Mouse (Mus musculus) left cerebral cortex, postnatal 10 days (tissue): Measurements from ENCODE around the gene Nsg2. TPM values are rescaled to one million over a fixed set of nuclear protein-coding genes. Genes with fewer than 3 reads are reported as not detected.

Experiments
- DNase-seq, 2 experiments: peaks; one replicate each; pipeline ENCODE4 v3.0.0; 2021 to 2022; ENCODE audit warnings: low spot score in 2 of 2, mixed read lengths in 1 of 2; ENCODE audit errors: extremely low spot score in 1 of 2
- intact Hi-C: fragments of 180-260 bp; cut with DNase I; formaldehyde crosslinking; loops from one replicate; pipeline ENCODE4 v1.15.1; 2025
- total RNA-seq, 2 experiments: library from RNA; stranded (reverse); gene quantifications; 2 replicates each; pipeline ENCODE4 v1.2.3; 2021

Nsg2 gene
- total RNA-seq, 2 experiments from 2014 or later: 873 to 894 TPM

- intact Hi-C loops: no loop called here
- DNase-seq: no peak
These were observed 9.8 kb downstream of the Nsg2 start for GRCm38 (mm10) chr11:32009961-32010662.

DNA sequence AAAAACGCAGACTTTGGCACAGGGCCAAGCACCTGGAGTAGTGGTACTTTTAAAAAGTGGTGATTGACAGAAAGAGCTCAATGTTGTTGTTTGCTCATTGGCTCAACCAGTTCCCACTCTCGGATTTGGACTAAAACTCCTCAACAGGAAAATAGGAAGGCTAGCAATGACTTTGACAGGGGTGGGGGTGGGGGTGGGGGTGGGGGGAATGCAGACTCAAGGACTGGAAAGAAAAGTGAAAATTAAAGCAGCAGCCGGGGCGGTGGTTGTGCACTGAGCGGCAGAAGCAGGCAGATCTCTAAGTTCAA is 10.4 kb downstream of the Nsg2 start:
- peak in 1 of 2 experiments; percentile 42 for DNase-seq
- intact Hi-C loops: no loop called here

- intact Hi-C loops: no loop called here
- DNase-seq: no peak
These were observed 11.8 kb downstream of the Nsg2 start for GRCm38 (mm10) chr11:32011867-32012603.

GRCm38 (mm10) chr11:32013014-32013427 is 12.8 kb downstream of the Nsg2 start:
- no peak for DNase-seq

GRCm38 (mm10) chr11:32013561-32013960 is 13.3 kb downstream of the Nsg2 start:
- intact Hi-C loops: no loop called here
- DNase-seq: no peak

More at GRCm38 (mm10) chr11:32013014-32013427, 12.8 kb downstream of the Nsg2 start:
- intact Hi-C loops: no loop called here

- DNase-seq: no peak
- intact Hi-C loops: no loop called here
These were observed 17.9 kb downstream of the Nsg2 start for GRCm38 (mm10) chr11:32018201-32018600.

DNA sequence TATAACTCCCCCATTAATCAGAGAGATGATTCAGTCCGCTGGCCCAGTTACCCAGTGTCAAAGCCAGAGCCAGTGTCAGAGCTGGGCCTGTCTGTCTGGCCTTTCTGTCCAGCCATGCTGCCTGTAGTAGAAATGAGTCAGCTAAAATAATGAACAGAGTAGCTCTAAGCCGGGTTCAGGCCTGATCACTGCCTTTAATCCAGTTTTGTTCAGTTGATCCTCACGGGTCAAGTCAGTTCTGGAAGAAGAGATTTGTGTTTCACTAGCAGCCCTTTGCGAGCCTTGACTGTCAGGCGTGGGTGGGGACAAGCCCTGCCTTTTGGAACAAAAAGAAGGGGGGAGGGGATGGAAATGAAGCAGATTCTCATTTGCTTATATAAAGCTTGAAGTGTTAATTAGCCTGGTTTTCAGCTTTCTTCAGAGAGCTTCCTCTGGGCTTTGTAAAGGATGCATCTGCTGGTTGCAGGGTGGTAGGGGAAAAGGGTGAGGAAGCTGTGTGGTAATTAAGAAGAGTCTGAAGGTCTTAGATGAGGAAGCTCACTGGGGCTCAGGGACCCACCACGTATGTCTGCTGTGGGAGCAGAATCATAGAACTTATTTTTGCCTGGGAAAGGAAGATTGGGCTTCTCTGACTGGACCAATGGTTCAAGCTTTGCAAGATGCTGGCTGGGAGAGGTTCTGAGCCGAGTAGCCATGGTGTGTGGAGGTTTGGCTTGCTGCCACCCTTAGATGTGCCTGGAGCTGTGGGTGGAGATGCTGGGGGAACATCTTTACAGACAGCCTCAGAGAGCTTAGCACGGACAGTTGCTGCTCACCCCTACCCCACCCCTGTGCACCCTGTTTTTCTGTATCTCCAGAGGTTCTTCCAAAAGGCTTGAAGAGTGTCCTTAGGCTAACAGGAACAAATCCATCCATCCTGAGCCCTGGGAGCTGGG is 20.0 kb downstream of the Nsg2 start:
- DNase-seq: peak in 1 of 2 experiments; percentile 56
- intact Hi-C loops: no loop called here

DNA sequence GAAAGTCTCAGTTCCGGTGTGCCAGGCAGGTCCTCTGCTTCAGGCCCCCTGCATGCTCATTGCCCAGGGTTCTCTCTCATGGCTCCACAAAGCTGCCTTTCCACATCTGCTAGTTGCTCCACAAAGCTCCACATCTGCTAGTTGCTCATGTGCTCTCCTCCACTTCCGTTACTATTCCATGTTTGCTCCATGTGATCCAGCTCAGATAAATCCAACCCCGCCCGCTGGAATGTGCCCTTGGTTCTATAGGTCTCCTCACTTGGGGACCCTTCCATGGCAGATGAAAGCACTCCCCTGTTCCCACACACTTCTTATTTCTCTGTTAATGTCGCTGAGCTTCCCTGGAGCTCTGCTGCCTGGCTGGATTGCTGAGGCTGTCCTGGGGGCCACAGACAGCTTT is 26.4 kb downstream of the Nsg2 start:
- DNase-seq: no peak
- intact Hi-C loops: no loop called here

- peak in 1 of 2 experiments; percentile 87 for DNase-seq
- intact Hi-C loops: no loop called here
These were observed 27.4 kb downstream of the Nsg2 start for GRCm38 (mm10) chr11:32027474-32028342.

DNA sequence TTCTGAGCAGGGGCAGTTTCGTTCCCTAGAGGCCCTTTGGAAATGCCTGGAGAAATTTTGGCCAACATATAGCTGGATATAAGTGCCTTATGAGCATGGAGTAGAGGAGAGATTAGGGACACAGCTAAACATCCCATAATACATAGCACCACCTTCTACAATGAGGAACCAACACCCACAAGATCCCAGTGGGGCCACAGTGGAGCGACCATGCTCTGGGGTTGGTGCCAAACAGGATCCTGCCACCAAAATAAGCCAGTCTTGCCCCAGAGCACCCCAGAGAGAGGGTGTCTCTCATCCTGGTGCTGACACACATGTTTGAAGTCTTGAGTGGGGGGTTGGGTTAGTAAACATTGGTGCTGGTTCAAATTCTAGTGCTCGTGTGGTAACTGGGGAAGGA is 28.3 kb downstream of the Nsg2 start:
- DNase-seq: no peak
- intact Hi-C loops: no loop called here

GRCm38 (mm10) chr11:32029356-32029755 is 29.1 kb downstream of the Nsg2 start:
- DNase-seq: no peak
- intact Hi-C loops: no loop called here

GRCm38 (mm10) chr11:32031396-32031795 is 31.1 kb downstream of the Nsg2 start:
- intact Hi-C loops: loop anchor here (2.0 kb wide), 1 partner anchor 17 kb away; no protein-coding TSS in a partner anchor
- no peak for DNase-seq

DNA sequence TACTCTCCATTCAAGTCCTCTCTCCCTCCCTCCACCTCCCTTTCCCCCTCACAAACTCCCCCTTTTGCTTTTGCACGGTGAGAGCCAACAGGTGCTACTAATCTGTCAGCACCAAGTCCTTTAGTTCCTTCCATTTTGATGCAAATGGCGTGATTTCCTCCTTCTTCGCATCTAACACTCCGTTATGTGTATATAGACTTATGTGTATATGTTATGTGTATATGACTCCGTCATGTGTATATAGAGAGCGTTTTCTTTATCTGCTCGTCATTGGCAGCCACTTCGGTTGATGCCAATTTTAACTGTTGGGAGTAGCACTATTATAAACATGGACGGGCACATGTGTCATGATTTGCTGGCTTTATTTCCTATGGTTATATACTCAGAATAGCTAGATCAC is 31.8 kb downstream of the Nsg2 start:
- DNase-seq: no peak
- intact Hi-C loops: no loop called here

- no peak for DNase-seq
- intact Hi-C loops: no loop called here
These were observed 35.6 kb downstream of the Nsg2 start for GRCm38 (mm10) chr11:32035831-32036230.

GRCm38 (mm10) chr11:32039656-32040055 is 39.4 kb downstream of the Nsg2 start:
- intact Hi-C loops: no loop called here

GRCm38 (mm10) chr11:32057389-32057788 is 57.1 kb downstream of the Nsg2 start:
- intact Hi-C loops: no loop called here
- no peak for DNase-seq

More at GRCm38 (mm10) chr11:32039656-32040055, 39.4 kb downstream of the Nsg2 start:
- DNase-seq: no peak

- intact Hi-C loops: no loop called here
These were observed 57.6 kb downstream of the Nsg2 start for GRCm38 (mm10) chr11:32057861-32058260.

DNA sequence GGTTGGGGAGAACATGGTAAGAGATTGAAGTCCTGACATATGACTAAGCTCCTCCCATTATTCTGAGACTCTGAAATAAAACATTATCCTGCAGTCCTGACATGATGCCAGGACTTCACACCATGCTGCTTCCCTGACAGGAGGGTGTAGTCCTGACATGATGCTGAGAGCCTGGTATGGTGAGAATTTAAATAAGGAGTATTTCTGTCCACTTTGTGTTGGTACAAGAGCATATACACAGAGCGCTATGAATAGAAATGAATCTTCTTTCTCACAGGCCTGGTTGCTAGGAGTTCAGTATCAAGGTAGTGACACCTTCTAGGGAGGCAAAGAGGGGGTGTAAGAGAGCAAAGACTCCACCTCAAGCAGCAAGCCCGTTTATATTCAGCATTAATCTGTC is 60.8 kb downstream of the Nsg2 start:
- no peak for DNase-seq
- intact Hi-C loops: loop anchor here (5.0 to 10.0 kb wide), 2 partner anchors 59 to 94 kb away; partner anchors contain the start of gene Nsg2

More at GRCm38 (mm10) chr11:32057861-32058260, 57.6 kb downstream of the Nsg2 start:
- DNase-seq: no peak
